In the genomic region with DNA sequence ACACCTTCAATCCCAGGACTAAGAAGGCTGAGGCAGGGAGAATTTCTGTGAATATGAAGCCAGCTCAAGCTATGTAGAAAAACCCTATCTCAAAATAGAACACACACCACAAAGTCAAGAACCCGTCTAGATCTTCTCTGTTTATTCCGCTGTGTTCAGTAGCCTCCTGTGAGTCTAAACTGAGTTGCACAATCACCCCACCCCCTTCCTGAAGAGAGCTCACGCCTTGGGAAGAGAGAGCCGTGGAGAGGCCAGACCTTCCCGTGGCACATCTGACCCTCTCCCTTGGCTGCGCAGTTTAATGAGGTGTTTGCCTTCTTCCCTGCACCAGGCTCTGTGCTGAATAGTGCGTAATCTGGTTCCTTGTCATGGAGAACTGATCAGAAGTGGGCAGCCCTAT, we compare ENCODE assay signal across 21 mouse cellular contexts.
DNase-seq lines count a peak whose midpoint lies in the region; ATAC-seq and TF ChIP-seq lines count a peak whose summit lies in the region.
"Had no signal": no experiment of that assay in that cellular context is flagged by ENCODE, and none has a peak within 500 bp of the region (broad histone marks: within the 10 kb centered on the region; RNA-seq: fewer than 3 reads in every experiment).

No protein-coding gene starts in this region.

- H3K9ac ChIP-seq in intestine, postnatal 0 days (ENCODE audit: low read depth, low read length) = no peak overlapping the region
- H3K9ac ChIP-seq: embryonic facial prominence, embryonic 12.5 days; forebrain, postnatal 0 days; hindbrain, embryonic 14.5 days; limb, embryonic 15.5 days had no signal

- 0 out of 2 replicates have a peak, but pooled peaks have one; percentile 28 for ATAC-seq in intestine, postnatal 0 days
- ATAC-seq in megakaryocyte progenitor cell, adult 5-6 weeks (replicated peaks; ENCODE audit: poor library complexity) = peak; percentile 77
- no peak for ATAC-seq in cerebellum, adult (ENCODE audit: insufficient number of reproducible peaks, low FRiP score, low TSS enrichment)
- ATAC-seq: forebrain, postnatal 0 days; midbrain, embryonic 16.5 days; Patski had no signal

- no peak overlapping the region for H3K4me2 ChIP-seq in intestine, postnatal 0 days (replicated peaks; ENCODE audit: low read depth)
- H3K4me2 ChIP-seq: embryonic facial prominence, embryonic 12.5 days; hindbrain, embryonic 14.5 days; limb, embryonic 15.5 days had no signal

- TF ChIP-seq CTCF in intestine, postnatal 0 days (IDR thresholded peaks at IDR 0.05; ENCODE audit: low read depth) = no peak

- H3K4me1 ChIP-seq in intestine, postnatal 0 days (replicated peaks; ENCODE audit: control insufficient read depth, insufficient read depth, low read length) = peaks cover 4% of the 10 kb centered on the region; the same call in 1 of the 2 replicates
- H3K4me1 ChIP-seq: embryonic facial prominence, embryonic 12.5 days; limb, embryonic 15.5 days had no signal

- H3K4me3 ChIP-seq in intestine, postnatal 0 days (ENCODE audit: low read depth, low read length) = no peak overlapping the region
- H3K4me3 ChIP-seq: embryonic facial prominence, embryonic 12.5 days; layer of hippocampus, adult 2 months; limb, embryonic 15.5 days had no signal

- peak; percentile 58 for DNase-seq in 416B (ENCODE audit: low read depth)
- peak; percentile 58 for DNase-seq in lung, postnatal 10 days
- DNase-seq in thymus, adult 18-20 months = no peak
- DNase-seq in adrenal gland, postnatal 36 days = no peak
- DNase-seq: B cell, adult 2 months; cerebellum, adult 11-12 months; cerebellum, postnatal 14 days; forebrain, postnatal 0 days; gastrocnemius, postnatal 36 days; kidney, postnatal 25 days had no signal

- no peaks in the 10 kb centered on the region for H3K9me3 ChIP-seq in intestine, postnatal 0 days (ENCODE audit: control insufficient read depth)
- H3K9me3 ChIP-seq: embryonic facial prominence, embryonic 12.5 days; G1E; limb, embryonic 15.5 days had no signal

- H3K27ac ChIP-seq in intestine, postnatal 0 days (ENCODE audit: low read depth, low read length) = no peak overlapping the region
- H3K27ac ChIP-seq: embryonic facial prominence, embryonic 12.5 days; hindbrain, embryonic 14.5 days; layer of hippocampus, adult 2 months; limb, embryonic 15.5 days had no signal

- no peaks in the 10 kb centered on the region for H3K27me3 ChIP-seq in intestine, postnatal 0 days (replicated peaks; ENCODE audit: control insufficient read depth, insufficient read depth, low read length)
- H3K27me3 ChIP-seq: CH12.LX; embryonic facial prominence, embryonic 12.5 days; limb, embryonic 15.5 days; Patski had no signal

- WGBS in intestine, postnatal 0 days = 52% methylated on average over 7 of the region's 7 CpGs

- H3K36me3 ChIP-seq in intestine, postnatal 0 days (ENCODE audit: control insufficient read depth, insufficient read depth) = no peaks in the 10 kb centered on the region
- H3K36me3 ChIP-seq: embryonic facial prominence, embryonic 12.5 days; G1E; limb, embryonic 15.5 days had no signal

Comparison
In these comparisons a context has a peak if more than half of its experiments do, and no peak if none do; other contexts are left out.
1. DNase-seq: peak in 416B (single experiment) and lung, postnatal 10 days (single experiment); none in thymus, adult 18-20 months (0 of 2) and adrenal gland, postnatal 36 days (0 of 2).